Mouse (Mus musculus) liver, embryonic 14.5 days (tissue): ENCODE measurements around the gene Hmcn1.

ENCODE experiments used
- CTCF ChIP-seq: IDR thresholded peaks from 2 replicates; pipeline ENCODE4 v1.5.1; 2016; ENCODE audit warnings: antibody characterized with exemption, low read depth, control low read depth
- EP300 ChIP-seq: IDR thresholded peaks from 2 replicates; pipeline ENCODE4 v1.6.1; 2016; ENCODE audit warnings: antibody characterized with exemption, low read depth

DNA sequence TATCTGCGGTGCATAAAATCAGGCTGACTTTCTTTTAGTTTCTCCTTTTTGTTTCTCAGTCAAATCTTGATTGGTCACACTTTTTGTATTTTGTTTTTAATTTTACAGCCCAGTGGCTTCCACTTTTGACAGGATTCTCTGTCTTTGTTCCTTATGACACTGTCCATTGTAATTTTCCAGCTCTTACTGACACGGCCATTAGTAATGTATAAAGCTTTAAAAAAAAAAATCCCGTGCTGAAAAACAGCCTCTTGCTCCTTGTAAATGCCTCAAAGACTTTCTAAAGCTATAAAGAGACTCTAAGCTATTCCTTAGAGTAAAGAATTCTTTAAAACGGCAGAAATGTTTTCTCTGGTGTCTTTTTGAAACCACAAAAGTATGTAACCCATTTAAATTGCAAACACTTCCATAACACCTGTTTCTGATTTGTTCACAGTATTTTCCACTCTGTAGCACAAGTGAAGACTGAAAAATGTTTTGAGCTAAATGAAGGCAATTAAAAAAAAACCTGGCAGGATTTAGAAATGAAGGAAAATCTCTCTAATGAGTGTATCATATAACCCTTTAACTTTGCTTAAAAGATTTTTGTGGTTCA lies 422.6 kb downstream of the Hmcn1 start:
- TF ChIP-seq CTCF (no peak), EP300 (no peak)
